Mouse (Mus musculus): ENCODE results near the gene Lpp. TPM values are rescaled to one million over a fixed set of nuclear protein-coding genes. Genes with fewer than 3 reads are reported as not detected.

Lpp gene
- polyA plus RNA-seq, 1 experiment from 2014 or later = 12.2 TPM

DNA sequence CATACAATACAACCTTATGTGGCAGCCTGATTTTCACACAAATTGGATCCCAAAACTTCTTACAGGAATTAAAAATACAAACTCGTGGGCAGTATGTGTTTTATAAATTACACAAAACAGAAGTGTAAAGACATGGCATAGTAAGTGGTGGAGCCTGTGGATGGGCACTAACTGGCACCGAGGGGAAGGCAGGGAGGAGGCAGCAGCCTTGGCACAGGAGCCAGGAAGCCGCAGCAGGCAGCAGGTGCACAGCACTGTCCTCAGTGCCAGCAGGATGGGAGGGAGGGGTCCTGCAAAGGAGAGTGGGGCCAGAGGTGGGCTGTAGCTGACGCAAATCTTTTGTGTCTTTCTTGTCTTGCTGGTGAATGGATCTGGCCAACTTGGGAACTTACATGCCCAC lies 19.8 kb downstream of the Lpp start:
- 60% methylated on average over 4 of the region's 4 CpGs for WGBS
- ATAC-seq = no peak

DNA sequence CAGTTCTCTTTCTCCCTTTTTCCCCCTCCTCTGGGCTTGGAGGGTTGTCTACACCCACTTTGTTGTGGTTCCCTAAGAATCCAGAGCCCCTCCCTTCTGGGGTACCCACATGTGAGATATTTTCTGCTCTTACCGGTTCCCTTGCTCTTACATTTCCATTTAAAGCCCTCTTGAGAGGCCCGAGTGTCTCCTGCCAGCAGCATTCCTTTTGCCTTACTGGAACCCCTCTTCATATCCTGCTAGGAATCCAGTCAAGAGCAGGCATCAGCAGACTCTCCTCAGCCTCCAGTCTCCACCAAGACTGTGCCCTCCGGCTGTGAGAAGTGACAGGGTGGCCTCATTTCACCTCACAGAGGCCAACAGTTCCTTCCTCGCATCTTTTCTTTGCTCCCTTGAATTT lies 24.7 kb downstream of the Lpp start:
- Histone ChIP-seq H3K27ac (ENCODE audit: low read length) (no peak overlapping the region), H3K9me3 (ENCODE audit: control insufficient read depth, low read length) (no peaks in the 10 kb centered on the region), H3K4me1 (replicated peaks; ENCODE audit: control insufficient read depth, insufficient read depth, low read length) (no peaks in the 10 kb centered on the region; the same call in 1 of the 2 replicates), H3K9ac (replicated peaks; ENCODE audit: low read depth, low read length) (no peak overlapping the region), H3K27me3 (replicated peaks; ENCODE audit: control insufficient read depth, insufficient read depth, low read length) (no peaks in the 10 kb centered on the region), H3K4me3 (replicated peaks; ENCODE audit: low read length) (no peak overlapping the region), H3K36me3 (ENCODE audit: control insufficient read depth, insufficient read depth) (no peaks in the 10 kb centered on the region), H3K4me2 (ENCODE audit: low read length) (no peak overlapping the region)
- ATAC-seq = no peak
- 85% methylated on average over 4 of the region's 4 CpGs for WGBS

More for the DNA sequence above, 19.8 kb downstream of the Lpp start:
- Histone ChIP-seq H3K4me3 (replicated peaks; ENCODE audit: low read length) (no peak overlapping the region), H3K27me3 (replicated peaks; ENCODE audit: control insufficient read depth, insufficient read depth, low read length) (no peaks in the 10 kb centered on the region), H3K27ac (ENCODE audit: low read length) (no peak overlapping the region), H3K4me2 (ENCODE audit: low read length) (no peak overlapping the region), H3K4me1 (replicated peaks; ENCODE audit: control insufficient read depth, insufficient read depth, low read length) (no peaks in the 10 kb centered on the region), H3K9me3 (ENCODE audit: control insufficient read depth, low read length) (no peaks in the 10 kb centered on the region), H3K9ac (replicated peaks; ENCODE audit: low read depth, low read length) (no peak overlapping the region), H3K36me3 (ENCODE audit: control insufficient read depth, insufficient read depth) (no peaks in the 10 kb centered on the region)

DNA sequence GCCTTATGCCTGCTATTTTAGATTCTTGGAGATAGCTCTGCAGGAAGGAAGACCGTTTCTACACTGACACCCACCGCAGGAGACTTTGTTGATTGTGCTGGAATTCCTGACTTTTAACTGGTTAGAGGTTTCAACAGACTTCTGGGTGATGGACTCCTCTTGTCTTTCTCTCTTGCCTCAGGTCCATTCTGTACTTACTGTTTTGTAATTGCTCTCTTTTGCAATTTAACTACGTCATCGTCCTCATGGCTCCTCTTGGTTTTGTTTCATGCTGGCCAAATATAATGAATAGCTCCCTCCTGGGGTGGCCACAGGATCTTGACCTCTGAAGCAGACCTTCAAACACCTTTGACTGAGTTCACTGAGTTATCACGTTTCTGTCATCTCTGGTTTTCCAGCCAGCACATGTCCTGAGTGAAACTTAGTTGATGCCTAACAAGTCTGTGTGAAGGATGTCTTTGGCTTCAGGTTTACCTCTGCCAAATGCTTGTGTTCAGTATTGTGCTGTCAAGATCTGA lies 27.4 kb downstream of the Lpp start:
- Histone ChIP-seq H3K4me2 (ENCODE audit: low read length) (no peak overlapping the region), H3K27me3 (replicated peaks; ENCODE audit: control insufficient read depth, insufficient read depth, low read length) (no peaks in the 10 kb centered on the region), H3K4me1 (replicated peaks; ENCODE audit: control insufficient read depth, insufficient read depth, low read length) (no peaks in the 10 kb centered on the region; the same call in 1 of the 2 replicates), H3K9me3 (ENCODE audit: control insufficient read depth, low read length) (no peaks in the 10 kb centered on the region), H3K9ac (replicated peaks; ENCODE audit: low read depth, low read length) (no peak overlapping the region), H3K4me3 (replicated peaks; ENCODE audit: low read length) (no peak overlapping the region), H3K27ac (ENCODE audit: low read length) (no peak overlapping the region), H3K36me3 (ENCODE audit: control insufficient read depth, insufficient read depth) (no peaks in the 10 kb centered on the region)
- 77% methylated on average over 5 of the region's 5 CpGs for WGBS
- no peak for ATAC-seq

DNA sequence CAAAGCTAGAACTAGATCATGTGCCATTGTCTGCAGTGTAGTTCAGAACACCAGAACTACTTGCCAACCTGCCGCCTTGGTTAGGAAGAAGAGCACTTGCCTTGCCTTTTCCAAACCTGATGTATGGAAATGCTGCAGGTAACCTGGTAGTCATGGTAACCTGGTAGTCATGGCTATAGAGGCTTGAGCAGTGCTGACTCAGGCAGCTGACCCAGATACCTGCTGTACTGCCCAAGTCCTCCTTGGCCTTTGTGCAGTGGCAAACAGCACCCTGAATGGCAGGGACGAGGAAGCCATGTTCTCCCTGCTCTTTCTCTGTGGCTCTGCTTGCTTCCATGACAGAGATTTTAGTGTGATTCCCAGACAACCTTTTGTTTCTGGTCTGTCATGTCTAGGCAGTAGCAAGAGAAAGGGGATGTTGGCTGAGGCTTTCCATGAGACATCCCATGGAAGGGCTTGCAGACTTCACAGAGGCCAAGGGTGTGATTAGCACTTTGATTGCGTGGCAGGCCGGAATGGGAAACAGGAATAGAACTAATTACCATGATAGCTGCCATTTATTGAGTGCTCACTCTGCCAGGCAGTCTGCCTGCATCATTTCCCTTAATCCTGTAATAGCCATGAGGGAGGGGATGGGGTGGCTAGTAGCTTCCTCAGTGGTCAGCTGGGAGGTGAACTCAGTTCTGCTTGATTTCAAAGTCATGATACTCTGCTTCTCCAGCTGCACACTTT lies 28.5 kb downstream of the Lpp start:
- Histone ChIP-seq H3K36me3 (ENCODE audit: control insufficient read depth, insufficient read depth) (no peaks in the 10 kb centered on the region), H3K9ac (replicated peaks; ENCODE audit: low read depth, low read length) (no peak overlapping the region), H3K4me2 (ENCODE audit: low read length) (no peak overlapping the region), H3K9me3 (ENCODE audit: control insufficient read depth, low read length) (no peaks in the 10 kb centered on the region), H3K4me3 (replicated peaks; ENCODE audit: low read length) (no peak overlapping the region), H3K27me3 (replicated peaks; ENCODE audit: control insufficient read depth, insufficient read depth, low read length) (no peaks in the 10 kb centered on the region), H3K4me1 (replicated peaks; ENCODE audit: control insufficient read depth, insufficient read depth, low read length) (no peaks in the 10 kb centered on the region; the same call in 1 of the 2 replicates), H3K27ac (ENCODE audit: low read length) (no peak overlapping the region)
- 53% methylated on average over 4 of the region's 4 CpGs for WGBS
- peak; percentile 52 for ATAC-seq

DNA sequence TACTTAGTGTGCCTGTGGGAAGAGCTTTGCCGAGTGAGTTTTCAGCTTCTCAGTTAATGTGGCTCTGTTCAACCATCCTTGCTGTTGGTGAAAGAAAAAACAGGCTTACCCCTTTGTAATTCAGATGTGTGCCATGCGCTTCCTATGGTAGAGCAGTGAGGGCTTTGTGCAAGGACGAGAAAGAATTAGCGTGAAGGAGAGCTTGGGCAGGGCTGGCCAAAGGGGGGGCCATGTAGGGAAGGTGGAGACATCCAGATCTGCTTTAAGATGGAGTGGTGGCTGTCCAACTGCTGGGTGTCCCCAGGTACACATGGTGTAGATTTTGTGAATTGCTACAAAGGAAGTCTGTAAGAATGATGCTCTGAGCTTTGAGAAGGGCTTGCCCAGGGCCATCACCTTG lies 29.9 kb downstream of the Lpp start:
- Histone ChIP-seq H3K27ac (ENCODE audit: low read length) (no peak overlapping the region), H3K4me2 (ENCODE audit: low read length) (no peak overlapping the region), H3K27me3 (replicated peaks; ENCODE audit: control insufficient read depth, insufficient read depth, low read length) (no peaks in the 10 kb centered on the region), H3K36me3 (ENCODE audit: control insufficient read depth, insufficient read depth) (no peaks in the 10 kb centered on the region), H3K4me3 (replicated peaks; ENCODE audit: low read length) (no peak overlapping the region), H3K9me3 (ENCODE audit: control insufficient read depth, low read length) (no peaks in the 10 kb centered on the region), H3K9ac (replicated peaks; ENCODE audit: low read depth, low read length) (no peak overlapping the region), H3K4me1 (replicated peaks; ENCODE audit: control insufficient read depth, insufficient read depth, low read length) (no peaks in the 10 kb centered on the region; the same call in 1 of the 2 replicates)
- 36% methylated on average over 4 of the region's 4 CpGs for WGBS
- ATAC-seq = peak; percentile 41; the same call in 1 of the 2 replicates

DNA sequence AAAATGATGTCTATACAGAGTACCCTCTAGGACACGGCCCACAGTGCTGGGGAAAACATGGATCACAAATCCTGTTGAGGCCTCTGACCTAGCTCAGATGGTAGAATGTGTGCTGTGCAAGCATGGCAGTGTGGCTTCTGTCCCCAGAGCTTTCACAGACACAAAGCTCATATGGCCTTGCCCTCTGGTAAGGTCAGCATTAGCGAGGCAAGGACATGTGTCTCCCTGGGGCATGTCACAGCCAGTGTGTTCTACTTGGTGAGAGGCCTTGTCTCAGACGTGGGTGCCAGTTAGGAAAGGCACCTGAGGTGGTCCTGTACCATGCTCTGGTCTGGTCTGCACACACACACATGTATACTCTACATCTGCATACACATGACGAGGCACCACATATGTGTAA lies 30.4 kb downstream of the Lpp start:
- no peak overlapping the region for H3K4me2 ChIP-seq (ENCODE audit: low read length)
- H3K9ac ChIP-seq (replicated peaks; ENCODE audit: low read depth, low read length) = no peak overlapping the region
- no peak overlapping the region for H3K27ac ChIP-seq (ENCODE audit: low read length)
- ATAC-seq = no peak
- H3K27me3 ChIP-seq (replicated peaks; ENCODE audit: control insufficient read depth, insufficient read depth, low read length) = no peaks in the 10 kb centered on the region
- H3K9me3 ChIP-seq (ENCODE audit: control insufficient read depth, low read length) = no peaks in the 10 kb centered on the region
- H3K36me3 ChIP-seq (ENCODE audit: control insufficient read depth, insufficient read depth) = no peaks in the 10 kb centered on the region
- 87% methylated on average over 4 of the region's 4 CpGs for WGBS
- no peaks in the 10 kb centered on the region; the same call in 1 of the 2 replicates for H3K4me1 ChIP-seq (replicated peaks; ENCODE audit: control insufficient read depth, insufficient read depth, low read length)
- H3K4me3 ChIP-seq (replicated peaks; ENCODE audit: low read length) = no peak overlapping the region

DNA sequence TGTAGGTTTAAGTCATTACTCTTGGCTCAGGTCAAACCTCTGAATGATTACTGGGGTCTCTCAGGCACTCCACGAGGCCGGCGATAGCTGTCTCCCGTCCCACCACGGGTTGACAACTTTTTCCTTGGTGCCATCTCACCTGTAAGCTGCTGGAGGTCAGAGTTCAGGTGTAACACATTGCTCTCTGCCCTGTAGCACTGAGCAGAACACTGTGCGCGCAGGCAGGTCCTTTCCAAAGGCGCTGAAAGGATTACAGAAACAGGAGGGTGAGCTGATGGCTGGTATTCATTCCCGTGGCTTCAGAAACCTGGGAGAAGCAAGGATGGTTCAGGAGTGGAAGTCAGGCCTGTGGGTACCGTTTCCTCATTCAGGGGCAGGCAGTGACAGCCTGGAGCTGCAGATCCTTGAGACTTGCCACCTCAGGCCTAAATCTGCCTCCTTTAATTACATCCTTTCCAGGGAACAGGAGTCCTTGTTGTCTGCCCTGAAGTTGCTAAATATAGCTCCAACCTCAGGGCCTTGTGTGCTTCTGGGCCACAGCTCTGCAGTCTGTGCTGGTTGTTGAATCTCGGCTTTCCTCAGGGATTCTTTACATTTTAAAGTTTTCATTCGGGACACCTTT lies 31.2 kb downstream of the Lpp start:
- Histone ChIP-seq H3K4me1 (replicated peaks; ENCODE audit: control insufficient read depth, insufficient read depth, low read length) (no peaks in the 10 kb centered on the region; the same call in 1 of the 2 replicates), H3K4me2 (ENCODE audit: low read length) (no peak overlapping the region), H3K9ac (replicated peaks; ENCODE audit: low read depth, low read length) (no peak overlapping the region), H3K36me3 (ENCODE audit: control insufficient read depth, insufficient read depth) (no peaks in the 10 kb centered on the region), H3K9me3 (ENCODE audit: control insufficient read depth, low read length) (no peaks in the 10 kb centered on the region), H3K4me3 (replicated peaks; ENCODE audit: low read length) (no peak overlapping the region), H3K27ac (ENCODE audit: low read length) (no peak overlapping the region), H3K27me3 (replicated peaks; ENCODE audit: control insufficient read depth, insufficient read depth, low read length) (no peaks in the 10 kb centered on the region)
- no peak for ATAC-seq
- WGBS = 81% methylated on average over 12 of the region's 12 CpGs

DNA sequence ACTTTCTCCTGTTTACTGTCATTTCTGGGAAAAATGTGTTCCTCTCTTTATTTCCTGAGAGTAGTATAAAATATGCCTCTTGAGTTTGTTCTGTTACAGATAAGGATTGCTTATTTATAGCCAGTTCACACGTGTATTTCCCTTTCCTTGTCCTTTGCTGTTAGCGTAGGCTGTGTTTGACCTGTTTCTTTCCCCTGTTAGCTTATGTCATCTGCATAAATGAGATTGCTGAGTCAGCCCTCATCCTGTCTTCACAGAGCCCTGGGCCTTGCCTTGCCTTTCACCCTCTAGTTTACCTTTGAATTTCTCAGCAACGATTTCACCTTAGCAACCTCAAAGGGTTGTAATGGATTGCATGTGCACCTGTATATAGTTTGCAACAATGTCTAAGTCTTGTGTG lies 32.5 kb downstream of the Lpp start:
- WGBS = 79% methylated on average over 3 of the region's 3 CpGs
- no peaks in the 10 kb centered on the region for H3K27me3 ChIP-seq (replicated peaks; ENCODE audit: control insufficient read depth, insufficient read depth, low read length)
- no peaks in the 10 kb centered on the region for H3K36me3 ChIP-seq (ENCODE audit: control insufficient read depth, insufficient read depth)
- no peaks in the 10 kb centered on the region; the same call in 1 of the 2 replicates for H3K4me1 ChIP-seq (replicated peaks; ENCODE audit: control insufficient read depth, insufficient read depth, low read length)
- no peak for ATAC-seq
- H3K9me3 ChIP-seq (ENCODE audit: control insufficient read depth, low read length) = no peaks in the 10 kb centered on the region
- H3K9ac ChIP-seq (replicated peaks; ENCODE audit: low read depth, low read length) = no peak overlapping the region
- no peak overlapping the region for H3K27ac ChIP-seq (ENCODE audit: low read length)
- no peak overlapping the region for H3K4me2 ChIP-seq (ENCODE audit: low read length)
- no peak overlapping the region for H3K4me3 ChIP-seq (replicated peaks; ENCODE audit: low read length)

DNA sequence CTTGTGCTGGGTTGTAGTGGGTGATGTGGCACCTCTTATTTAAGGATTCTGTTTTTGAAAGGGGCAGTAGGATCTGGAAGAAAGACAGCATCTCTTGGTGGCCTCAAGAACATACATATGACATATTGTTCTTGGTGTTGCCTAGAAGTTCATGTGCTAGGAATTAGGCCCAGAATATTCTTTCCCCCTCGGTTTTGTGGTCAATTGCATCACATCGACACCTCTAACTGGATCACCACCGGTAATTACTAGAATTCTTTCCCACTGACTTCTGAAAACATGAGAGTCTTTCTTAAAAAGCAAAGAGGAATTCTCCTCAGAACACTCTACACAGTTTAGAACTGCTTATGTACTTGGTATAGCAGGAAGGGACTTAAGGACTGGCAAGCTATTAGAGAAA lies 34.3 kb downstream of the Lpp start:
- 92% methylated on average over 3 of the region's 3 CpGs for WGBS
- H3K4me2 ChIP-seq (ENCODE audit: low read length) = no peak overlapping the region

More for the DNA sequence above, 34.3 kb downstream of the Lpp start:
- Histone ChIP-seq H3K9me3 (ENCODE audit: control insufficient read depth, low read length) (no peaks in the 10 kb centered on the region), H3K4me3 (replicated peaks; ENCODE audit: low read length) (no peak overlapping the region), H3K36me3 (ENCODE audit: control insufficient read depth, insufficient read depth) (no peaks in the 10 kb centered on the region), H3K4me1 (replicated peaks; ENCODE audit: control insufficient read depth, insufficient read depth, low read length) (no peaks in the 10 kb centered on the region), H3K27ac (ENCODE audit: low read length) (no peak overlapping the region), H3K27me3 (replicated peaks; ENCODE audit: control insufficient read depth, insufficient read depth, low read length) (no peaks in the 10 kb centered on the region), H3K9ac (replicated peaks; ENCODE audit: low read depth, low read length) (no peak overlapping the region)
- ATAC-seq = no peak
